Mouse (Mus musculus) kidney, embryonic 14.5 days (tissue): ENCODE measurements at regions not wholly inside any gene's neighbourhood (a gene's known extent, or its start where the extent isn't known, plus 50 kb on each side); places are given as distances from the start of the nearest gene placed in this dataset.

Experiments
- ATAC-seq: fragments of 200-750 bp; cut with Nextera tagmentation; 2 replicates; pipeline ENCODE4 v1.8.0; 2017; ENCODE audit warnings: moderate number of reproducible peaks, mild to moderate bottlenecking, moderate TSS enrichment, moderate library complexity; ENCODE audit not compliant: low FRiP score, low TSS enrichment
- H3K27ac ChIP-seq: fragments of 300-500 bp; sonication (generic); 2 replicates; pipeline ENCODE4 v1.5.1; 2014; ENCODE audit warnings: low read depth, mild to moderate bottlenecking, low read length, moderate library complexity, mixed read lengths
- H3K27me3 ChIP-seq: fragments of 300-500 bp; sonication (generic); 2 replicates; pipeline ENCODE4 v1.6.1; 2014; ENCODE audit warnings: mild to moderate bottlenecking, low read length; ENCODE audit not compliant: control insufficient read depth, insufficient read depth
- H3K36me3 ChIP-seq: fragments of 300-500 bp; sonication (generic); 2 replicates; pipeline ENCODE4 v1.6.1; 2014; ENCODE audit warnings: low read length, mixed read lengths; ENCODE audit not compliant: control insufficient read depth, insufficient read depth
- H3K4me1 ChIP-seq: fragments of 300-500 bp; sonication (generic); 2 replicates; pipeline ENCODE4 v1.6.1; 2014; ENCODE audit warnings: low read length, mixed read lengths; ENCODE audit not compliant: control insufficient read depth, insufficient read depth
- H3K4me2 ChIP-seq: fragments of 300-500 bp; sonication (generic); replicated peaks from 2 replicates; pipeline ENCODE4 v1.6.1; 2014; ENCODE audit warnings: low read depth, mild to moderate bottlenecking, low read length
- H3K4me3 ChIP-seq: fragments of 300-500 bp; sonication (generic); 2 replicates; pipeline ENCODE4 v1.5.1; 2014; ENCODE audit warnings: mild to moderate bottlenecking, low read length
- H3K9ac ChIP-seq: fragments of 300-500 bp; sonication (generic); 2 replicates; pipeline ENCODE4 v1.6.1; 2014; ENCODE audit warnings: low read depth, mild to moderate bottlenecking, low read length, moderate library complexity
- H3K9me3 ChIP-seq: fragments of 300-500 bp; sonication (generic); 2 replicates; pipeline ENCODE4 v1.6.1; 2016; ENCODE audit warnings: low read length; ENCODE audit not compliant: control insufficient read depth
- WGBS: fragments of 180-500 bp; shearing (Covaris S2); extraction: QIAGEN DNeasy Blood & Tissue Kit; methylation state at CpG from one replicate; pipeline ENCODE4 v1.1.7; 2014; 5-methylcytosine and 5-hydroxymethylcytosine counted together

GRCm38 (mm10) chr13:99040846-99041245, 56.5 kb upstream of the 1700024P04Rik start:
- WGBS: 94% methylated on average over 6 of the region's 6 CpGs
- Histone ChIP-seq H3K9me3 (no peaks in the 10 kb centered on the region), H3K36me3 (no peaks in the 10 kb centered on the region), H3K9ac (no peak overlapping the region), H3K27ac (no peak overlapping the region), H3K27me3 (no peaks in the 10 kb centered on the region), H3K4me1 (0 out of 2 replicates have a peak, but pooled peaks cover 5% of the 10 kb centered on the region), H3K4me3 (no peak overlapping the region), H3K4me2 (no peak overlapping the region)
- no peak for ATAC-seq

- H3K9me3 ChIP-seq: no peaks in the 10 kb centered on the region
Measured at GRCm38 (mm10) chr13:99040171-99040570, 55.8 kb upstream of the 1700024P04Rik start.

GRCm38 (mm10) chr13:99039063-99039385, 54.7 kb upstream of the 1700024P04Rik start:
- Histone ChIP-seq H3K36me3 (no peaks in the 10 kb centered on the region), H3K9ac (no peak overlapping the region), H3K9me3 (no peaks in the 10 kb centered on the region), H3K4me2 (no peak overlapping the region), H3K4me1 (0 out of 2 replicates have a peak, but pooled peaks cover 5% of the 10 kb centered on the region), H3K27me3 (no peaks in the 10 kb centered on the region), H3K27ac (0 out of 2 replicates have a peak overlapping the region, but pooled peaks have one; percentile 42), H3K4me3 (no peak overlapping the region)
- WGBS: 76% methylated on average over 7 of the region's 7 CpGs
- ATAC-seq: no peak; the same call in none of the 2 replicates

More at GRCm38 (mm10) chr13:99040171-99040570, 55.8 kb upstream of the 1700024P04Rik start:
- H3K36me3 ChIP-seq: no peaks in the 10 kb centered on the region
- H3K4me1 ChIP-seq: 0 out of 2 replicates have a peak, but pooled peaks cover 5% of the 10 kb centered on the region
- H3K4me2 ChIP-seq: no peak overlapping the region
- H3K9ac ChIP-seq: no peak overlapping the region
- H3K27me3 ChIP-seq: no peaks in the 10 kb centered on the region
- no peak overlapping the region for H3K27ac ChIP-seq
- no peak for ATAC-seq
- 87% methylated on average over 4 of the region's 4 CpGs for WGBS
- H3K4me3 ChIP-seq: no peak overlapping the region

- no peak overlapping the region for H3K9ac ChIP-seq
- no peak overlapping the region for H3K4me3 ChIP-seq
- 0 out of 2 replicates have a peak overlapping the region, but pooled peaks have one; percentile 42 for H3K27ac ChIP-seq
- no peak overlapping the region for H3K4me2 ChIP-seq
- H3K27me3 ChIP-seq: no peaks in the 10 kb centered on the region
- 0 out of 2 replicates have a peak, but pooled peaks cover 5% of the 10 kb centered on the region for H3K4me1 ChIP-seq
- H3K36me3 ChIP-seq: no peaks in the 10 kb centered on the region
- no peaks in the 10 kb centered on the region for H3K9me3 ChIP-seq
- peak; percentile 67 for ATAC-seq
- 39% methylated on average over 15 of the region's 15 CpGs for WGBS
Measured at GRCm38 (mm10) chr13:99038198-99039062, 54.1 kb upstream of the 1700024P04Rik start.

GRCm38 (mm10) chr13:99037131-99037530, 52.8 kb upstream of the 1700024P04Rik start:
- H3K4me2 ChIP-seq: no peak overlapping the region
- no peak overlapping the region for H3K4me3 ChIP-seq
- H3K27ac ChIP-seq: no peak overlapping the region
- H3K4me1 ChIP-seq: 0 out of 2 replicates have a peak, but pooled peaks cover 5% of the 10 kb centered on the region
- no peaks in the 10 kb centered on the region for H3K9me3 ChIP-seq
- no peak; the same call in 1 of the 2 replicates for ATAC-seq
- no peaks in the 10 kb centered on the region for H3K36me3 ChIP-seq
- H3K9ac ChIP-seq: no peak overlapping the region
- 91% methylated on average over 4 of the region's 4 CpGs for WGBS
- H3K27me3 ChIP-seq: no peaks in the 10 kb centered on the region
